Mouse (Mus musculus) MEL (cell line): Measurements from ENCODE around the gene Il1f10. TPM values are rescaled to one million over a fixed set of nuclear protein-coding genes. Genes with fewer than 3 reads are reported as not detected.

Experiments used
- DNase-seq: peaks from one replicate; pipeline ENCODE4 v3.0.0; 2011; ENCODE audit warnings: low read depth, low spot score
- H3K27ac ChIP-seq: 2 replicates; pipeline ENCODE4 v1.5.1; 2012; ENCODE audit warnings: low read depth, mild to moderate bottlenecking, control low read depth, low read length, moderate library complexity; ENCODE audit not compliant: control insufficient read depth
- H3K27me3 ChIP-seq, 2 experiments: fragments of 150-350 bp in 1 of 2; sonication (generic) in 1 of 2; 2 replicates each; pipeline ENCODE4 v1.6.1; 2012; ENCODE audit warnings: low read length in 2 of 2, mild to moderate bottlenecking in 2 of 2, improper control_type of control experiment in 1 of 2, moderate library complexity in 1 of 2; ENCODE audit not compliant: insufficient read depth in 2 of 2, control insufficient read depth in 1 of 2
- H3K36me3 ChIP-seq, 2 experiments: 2 replicates each; pipeline ENCODE4 v1.6.1; 2012 to 2014; ENCODE audit warnings: low read length in 2 of 2, improper control_type of control experiment in 1 of 2, inconsistent platforms in 1 of 2, mild to moderate bottlenecking in 1 of 2; ENCODE audit not compliant: insufficient read depth in 2 of 2, control insufficient read depth in 1 of 2
- H3K4me1 ChIP-seq, 2 experiments: fragments of 150-350 bp in 1 of 2; sonication (generic) in 1 of 2; 2 replicates each; pipeline ENCODE4 v1.6.1; 2012; ENCODE audit warnings: low read length in 2 of 2, improper control_type of control experiment in 1 of 2, mild to moderate bottlenecking in 1 of 2; ENCODE audit not compliant: insufficient read depth in 2 of 2, control insufficient read depth in 1 of 2
- H3K4me3 ChIP-seq, 2 experiments: fragments of 150-350 bp in 1 of 2; sonication (generic) in 1 of 2; 2 replicates each; pipeline ENCODE4 v1.5.1; 2012; ENCODE audit warnings: low read depth in 2 of 2, low read length in 2 of 2, mild to moderate bottlenecking in 2 of 2, moderate library complexity in 2 of 2, control low read depth in 1 of 2, improper control_type of control experiment in 1 of 2; ENCODE audit not compliant: control insufficient read depth in 1 of 2, insufficient read depth in 1 of 2
- H3K79me2 ChIP-seq: 2 replicates; pipeline ENCODE4 v1.6.1; 2012; ENCODE audit warnings: mild to moderate bottlenecking, low read length, moderate library complexity; ENCODE audit not compliant: control insufficient read depth, poor library complexity, insufficient read depth
- H3K9ac ChIP-seq: 2 replicates; pipeline ENCODE4 v1.6.1; 2012; ENCODE audit warnings: low read depth, mild to moderate bottlenecking, control low read depth, low read length, moderate library complexity; ENCODE audit not compliant: control insufficient read depth, poor library complexity, severe bottlenecking
- H3K9me3 ChIP-seq: fragments of 150-350 bp; sonication (generic); replicated peaks from 2 replicates; pipeline ENCODE4 v1.6.1; 2012; ENCODE audit warnings: mild to moderate bottlenecking, low read length, improper control_type of control experiment, moderate library complexity; ENCODE audit not compliant: insufficient read depth
- CHD1 ChIP-seq: IDR thresholded peaks from 2 replicates; pipeline ENCODE4 v1.6.1; 2012; ENCODE audit warnings: low read depth, mild to moderate bottlenecking, inconsistent platforms, low read length, improper control_type of control experiment
- CHD2 ChIP-seq: IDR thresholded peaks from 2 replicates; pipeline ENCODE4 v1.6.1; 2011; ENCODE audit warnings: low read length, improper control_type of control experiment
- E2F4 ChIP-seq: IDR thresholded peaks from 2 replicates; pipeline ENCODE4 v1.6.1; 2011; ENCODE audit warnings: low read depth, low read length, improper control_type of control experiment, borderline replicate concordance
- ELF1 ChIP-seq: IDR thresholded peaks from 2 replicates; pipeline ENCODE4 v1.6.1; 2014; ENCODE audit warnings: low read depth, mild to moderate bottlenecking, inconsistent platforms, low read length, improper control_type of control experiment, moderate library complexity
- EP300 ChIP-seq, 2 experiments: IDR thresholded peaks; 2 replicates each; pipeline ENCODE4 v1.6.1; 2011; ENCODE audit warnings: improper control_type of control experiment in 2 of 2, low read length in 2 of 2, low read depth in 1 of 2, mild to moderate bottlenecking in 1 of 2
- ETS1 ChIP-seq: IDR thresholded peaks from 2 replicates; pipeline ENCODE4 v1.6.1; 2012; ENCODE audit warnings: low read depth, mild to moderate bottlenecking, inconsistent platforms, low read length, improper control_type of control experiment, moderate library complexity
- GATA1 ChIP-seq: IDR thresholded peaks from 2 replicates; pipeline ENCODE4 v1.6.1; 2011; ENCODE audit warnings: low read depth, low read length, improper control_type of control experiment
- JUND ChIP-seq: IDR thresholded peaks from 2 replicates; pipeline ENCODE4 v1.6.1; 2011; ENCODE audit warnings: low read depth, mild to moderate bottlenecking, improper control_type of control experiment, low read length
- MAX ChIP-seq: IDR thresholded peaks from 2 replicates; pipeline ENCODE4 v1.6.1; 2011; ENCODE audit warnings: low read length, improper control_type of control experiment
- MAZ ChIP-seq: IDR thresholded peaks from 2 replicates; pipeline ENCODE4 v1.6.1; 2012; ENCODE audit warnings: low read depth, mild to moderate bottlenecking, inconsistent platforms, low read length, improper control_type of control experiment
- MEF2A ChIP-seq: IDR thresholded peaks from 2 replicates; pipeline ENCODE4 v1.6.1; 2014; ENCODE audit warnings: low read depth, mild to moderate bottlenecking, inconsistent platforms, low read length, improper control_type of control experiment; ENCODE audit not compliant: poor library complexity, insufficient replicate concordance, severe bottlenecking; ENCODE audit errors: extremely low read depth
- MYC ChIP-seq: IDR thresholded peaks from 2 replicates; pipeline ENCODE4 v1.6.1; 2011; ENCODE audit warnings: low read depth, mild to moderate bottlenecking, low read length, improper control_type of control experiment, moderate library complexity
- NRF1 ChIP-seq: IDR thresholded peaks from 2 replicates; pipeline ENCODE4 v1.6.1; 2014; ENCODE audit warnings: low read depth, mild to moderate bottlenecking, inconsistent platforms, low read length, improper control_type of control experiment, moderate library complexity; ENCODE audit not compliant: poor library complexity, insufficient read depth, severe bottlenecking
- POLR2A ChIP-seq, 2 experiments: IDR thresholded peaks; 2 replicates each; pipeline ENCODE4 v1.6.1; 2011 to 2012; ENCODE audit warnings: low read length in 2 of 2, mild to moderate bottlenecking in 2 of 2, control low read depth in 1 of 2, improper control_type of control experiment in 1 of 2, low read depth in 1 of 2, moderate library complexity in 1 of 2; ENCODE audit not compliant: control insufficient read depth in 1 of 2, insufficient read depth in 1 of 2, poor library complexity in 1 of 2
- POLR2AphosphoS2 ChIP-seq: IDR thresholded peaks from 2 replicates; pipeline ENCODE4 v1.6.1; 2011; ENCODE audit warnings: low read length, improper control_type of control experiment
- RCOR1 ChIP-seq: IDR thresholded peaks from 2 replicates; pipeline ENCODE4 v1.6.1; 2012; ENCODE audit warnings: low read depth, mild to moderate bottlenecking, inconsistent platforms, low read length, improper control_type of control experiment
- SMC3 ChIP-seq: IDR thresholded peaks from 2 replicates; pipeline ENCODE4 v1.6.1; 2011; ENCODE audit warnings: low read depth, low read length, improper control_type of control experiment
- TAL1 ChIP-seq: IDR thresholded peaks from 2 replicates; pipeline ENCODE4 v1.6.1; 2012; ENCODE audit warnings: mild to moderate bottlenecking, inconsistent platforms, low read length, moderate library complexity, mixed read lengths
- USF1 ChIP-seq: IDR thresholded peaks from 2 replicates; pipeline ENCODE4 v1.6.1; 2014; ENCODE audit warnings: low read depth, mild to moderate bottlenecking, inconsistent platforms, low read length, improper control_type of control experiment, moderate library complexity
- ZKSCAN1 ChIP-seq: IDR thresholded peaks from 2 replicates; pipeline ENCODE4 v1.6.1; 2012; ENCODE audit warnings: low read depth, mild to moderate bottlenecking, inconsistent platforms, low read length, improper control_type of control experiment, moderate library complexity
- ZMIZ1 ChIP-seq: IDR thresholded peaks from 2 replicates; pipeline ENCODE4 v1.6.1; 2012; ENCODE audit warnings: low read depth, mild to moderate bottlenecking, inconsistent platforms, low read length, improper control_type of control experiment, moderate library complexity
- ZNF384 ChIP-seq: IDR thresholded peaks from 2 replicates; pipeline ENCODE4 v1.6.1; 2012; ENCODE audit warnings: low read depth, mild to moderate bottlenecking, inconsistent platforms, low read length, improper control_type of control experiment
- polyA plus RNA-seq, 2 experiments: library from polyadenylated mRNA; stranded (reverse) in 1 of 2; unstranded in 1 of 2; fragments of >175 nt in 1 of 2; fragments of >200 nt in 1 of 2; gene quantifications; 2 replicates each; pipeline versions ENCODE4 v1.2.1 to v1.2.4; 2012; ENCODE audit warnings: low replicate concordance in 2 of 2, low read depth in 1 of 2; ENCODE audit not compliant: insufficient read length in 2 of 2, insufficient read depth in 1 of 2, missing spikeins in 1 of 2
- total RNA-seq: library from RNA; depleted of rRNA; stranded (reverse); fragments of 300-350 nt; gene quantifications from 2 replicates; pipeline ENCODE4 v1.2.3, GENCODE M21; 2012

Il1f10 gene
- total and polyA plus RNA-seq, 3 experiments = not detected

DNA sequence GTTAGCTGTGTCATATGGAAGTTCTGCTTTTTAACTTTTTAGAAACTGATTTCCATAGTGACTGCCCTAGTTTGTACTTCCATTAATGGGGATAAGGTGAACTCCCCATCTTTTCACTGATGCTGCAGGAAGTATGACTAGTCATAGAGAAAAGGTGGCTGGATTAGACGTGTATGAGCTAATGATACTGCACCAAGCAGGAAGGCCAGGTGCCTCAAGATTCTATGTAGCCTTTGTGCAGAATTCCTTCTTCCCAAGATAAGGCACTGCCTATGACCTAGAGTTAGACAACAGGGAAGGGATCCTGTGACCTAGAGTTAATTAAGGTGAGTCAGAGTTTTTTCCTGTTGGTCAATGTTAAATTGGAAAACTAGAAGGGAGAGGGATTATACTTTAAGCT, 25.9 kb downstream of the Il1f10 start:
- no peak for DNase-seq
- Histone ChIP-seq H3K9ac (no peak overlapping the region), H3K27me3 (no peaks in the 10 kb centered on the region), H3K9me3 (no peaks in the 10 kb centered on the region), H3K4me3 (no peak overlapping the region), H3K4me1 (no peaks in the 10 kb centered on the region), H3K36me3 (no peaks in the 10 kb centered on the region), H3K27ac (no peak overlapping the region), H3K79me2 (no peaks in the 10 kb centered on the region)
- TF ChIP-seq EP300 (IDR thresholded peaks at IDR 0.05; ENCODE audit: low read depth in 1 of 2, low read length in 2 of 2) (no peak), NRF1 (no peak), POLR2A (IDR thresholded peaks at IDR 0.05; ENCODE audit: control insufficient read depth in 1 of 2, insufficient read depth in 1 of 2, low read depth in 1 of 2, low read length in 2 of 2, poor library complexity in 1 of 2) (no peak), ZNF384 (no peak), GATA1 (no peak), ETS1 (no peak), CHD2 (no peak), JUND (no peak), MAZ (no peak), RCOR1 (no peak), ELF1 (no peak), MAX (no peak), MEF2A (no peak), ZMIZ1 (no peak), USF1 (no peak)

DNA sequence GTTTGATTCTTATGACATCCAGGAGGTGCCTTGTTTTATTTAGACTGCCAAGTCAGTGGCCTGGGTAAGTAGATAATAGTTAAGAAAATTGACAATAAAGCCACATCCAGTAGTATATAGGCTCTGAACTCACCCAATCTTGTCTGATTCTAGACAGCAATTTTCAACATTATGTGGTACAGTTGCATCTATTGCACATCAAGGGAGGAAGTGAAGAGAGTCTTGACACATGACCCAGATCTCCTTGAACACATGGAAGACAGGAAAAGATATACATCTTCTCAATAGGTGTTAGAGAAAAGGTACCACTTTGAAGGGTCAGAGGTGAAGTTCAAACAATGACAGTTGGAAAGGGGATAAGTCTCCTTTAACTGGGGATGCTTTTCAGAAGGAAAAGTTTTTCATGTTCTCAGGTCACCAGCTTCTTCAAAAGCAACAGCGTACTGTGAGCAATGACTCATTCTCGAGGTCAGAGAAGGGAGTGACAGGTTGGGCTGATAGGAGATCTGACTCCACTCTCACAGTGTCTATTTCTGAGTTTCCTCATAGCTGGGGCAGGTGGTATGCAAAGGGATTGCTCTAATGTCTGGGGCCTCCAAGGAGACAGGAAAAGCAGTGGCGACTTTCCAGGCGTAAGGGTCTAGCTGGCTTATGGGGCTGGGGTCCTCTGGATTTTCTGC, 27.1 kb downstream of the Il1f10 start:
- no peak for DNase-seq
- Histone ChIP-seq H3K4me3 (no peak overlapping the region), H3K27ac (no peak overlapping the region)

More for the DNA sequence above, 27.1 kb downstream of the Il1f10 start:
- TF ChIP-seq ZKSCAN1 (no peak), ELF1 (no peak), MYC (no peak), TAL1 (no peak), SMC3 (no peak), CHD1 (no peak), RCOR1 (no peak), MEF2A (no peak), POLR2A (IDR thresholded peaks at IDR 0.05; ENCODE audit: control insufficient read depth in 1 of 2, insufficient read depth in 1 of 2, low read depth in 1 of 2, low read length in 2 of 2, poor library complexity in 1 of 2) (no peak), E2F4 (no peak), JUND (no peak), POLR2AphosphoS2 (no peak)
- no peaks in the 10 kb centered on the region for H3K4me1 ChIP-seq
- no peaks in the 10 kb centered on the region for H3K36me3 ChIP-seq
- no peak overlapping the region for H3K9ac ChIP-seq
- no peaks in the 10 kb centered on the region for H3K79me2 ChIP-seq
- no peaks in the 10 kb centered on the region for H3K27me3 ChIP-seq
- H3K9me3 ChIP-seq = no peaks in the 10 kb centered on the region
